Mouse (Mus musculus) left cerebral cortex, adult 2 months (tissue): ENCODE data around the gene Snx30. TPM values are rescaled to one million over a fixed set of nuclear protein-coding genes. Genes with fewer than 3 reads are reported as not detected.

Experiments used
- DNase-seq, 2 experiments: peaks; one replicate each; pipeline ENCODE4 v3.0.0; 2021 to 2022; ENCODE audit warnings: low spot score in 2 of 2, mixed read lengths in 1 of 2; ENCODE audit errors: extremely low spot score in 1 of 2
- H3K27ac ChIP-seq: fragments of 200-600 bp; 2 replicates; pipeline ENCODE4 v1.8.1; 2022
- H3K4me3 ChIP-seq: fragments of 200-600 bp; 2 replicates; pipeline ENCODE4 v1.8.1; 2022
- CTCF ChIP-seq: fragments of 200-600 bp; IDR thresholded peaks from 2 replicates; pipeline ENCODE4 v1.8.1; 2022; ENCODE audit warnings: antibody characterized with exemption, mild to moderate bottlenecking, moderate library complexity
- intact Hi-C: fragments of 180-260 bp; cut with DNase I; formaldehyde crosslinking; loops from one replicate; pipeline ENCODE4 v1.15.1; 2025
- total RNA-seq, 2 experiments: library from RNA; stranded (reverse); gene quantifications; 2 replicates each; pipeline ENCODE4 v1.2.3; 2021

Gene Snx30
- total RNA-seq, 2 experiments from 2014 or later = 33.4 to 37.2 TPM

GRCm38 (mm10) chr4:59881210-59881609 is 75.6 kb downstream of the Snx30 start:
- TF ChIP-seq CTCF = peak; percentile 25
- no peak overlapping the region for H3K4me3 ChIP-seq
- DNase-seq = no peak
- no peak overlapping the region for H3K27ac ChIP-seq
- intact Hi-C loops = no loop called here

GRCm38 (mm10) chr4:59884136-59884696 is 78.6 kb downstream of the Snx30 start:
- intact Hi-C loops = no loop called here
- Histone ChIP-seq H3K4me3 (no peak overlapping the region), H3K27ac (no peak overlapping the region)
- TF ChIP-seq CTCF = no peak
- DNase-seq = no peak

- intact Hi-C loops = no loop called here
- no peak for TF ChIP-seq CTCF
- Histone ChIP-seq H3K4me3 (no peak overlapping the region), H3K27ac (no peak overlapping the region)
- no peak for DNase-seq
Observed at GRCm38 (mm10) chr4:59886281-59886680, 80.6 kb downstream of the Snx30 start.

- Histone ChIP-seq H3K27ac (no peak overlapping the region), H3K4me3 (no peak overlapping the region)
- DNase-seq = no peak
- intact Hi-C loops = no loop called here
- no peak for TF ChIP-seq CTCF
Observed at GRCm38 (mm10) chr4:59887011-59887410, 81.4 kb downstream of the Snx30 start.

- TF ChIP-seq CTCF = no peak
- no peak overlapping the region for H3K27ac ChIP-seq
- intact Hi-C loops = no loop called here
- H3K4me3 ChIP-seq = no peak overlapping the region
- DNase-seq = no peak
Observed at GRCm38 (mm10) chr4:59888014-59888413, 82.4 kb downstream of the Snx30 start.

GRCm38 (mm10) chr4:59890086-59890600 is 84.5 kb downstream of the Snx30 start:
- DNase-seq = no peak
- no peak for TF ChIP-seq CTCF
- Histone ChIP-seq H3K27ac (no peak overlapping the region), H3K4me3 (no peak overlapping the region)
- intact Hi-C loops = no loop called here

GRCm38 (mm10) chr4:59891723-59892416 is 86.2 kb downstream of the Snx30 start:
- no peak for DNase-seq
- H3K4me3 ChIP-seq = no peak overlapping the region
- H3K27ac ChIP-seq = no peak overlapping the region
- intact Hi-C loops = no loop called here
- TF ChIP-seq CTCF = no peak

- no peak for DNase-seq
- intact Hi-C loops = no loop called here
- no peak overlapping the region for H3K4me3 ChIP-seq
- TF ChIP-seq CTCF = no peak
- no peak overlapping the region for H3K27ac ChIP-seq
Observed at GRCm38 (mm10) chr4:59892731-59893130, 87.1 kb downstream of the Snx30 start.

- Histone ChIP-seq H3K4me3 (no peak overlapping the region), H3K27ac (no peak overlapping the region)
- intact Hi-C loops = no loop called here
- no peak for TF ChIP-seq CTCF
- no peak for DNase-seq
Observed at GRCm38 (mm10) chr4:59894415-59894814, 88.8 kb downstream of the Snx30 start.

GRCm38 (mm10) chr4:59894977-59895575 is 89.4 kb downstream of the Snx30 start:
- H3K4me3 ChIP-seq = no peak overlapping the region
- TF ChIP-seq CTCF = no peak
- H3K27ac ChIP-seq = no peak overlapping the region
- DNase-seq = no peak
- intact Hi-C loops = no loop called here

GRCm38 (mm10) chr4:59896000-59896399 is 90.4 kb downstream of the Snx30 start:
- no peak for DNase-seq
- TF ChIP-seq CTCF = no peak
- intact Hi-C loops = no loop called here
- H3K4me3 ChIP-seq = no peak overlapping the region
- H3K27ac ChIP-seq = no peak overlapping the region

GRCm38 (mm10) chr4:59897814-59898520 is 92.3 kb downstream of the Snx30 start:
- no peak for DNase-seq
- TF ChIP-seq CTCF = no peak
- H3K4me3 ChIP-seq = no peak overlapping the region
- no peak overlapping the region for H3K27ac ChIP-seq
- intact Hi-C loops = no loop called here
